Mouse (Mus musculus): Measurements from ENCODE around the gene Gm525.

GRCm38 (mm10) chr11:89026117-89026516 lies 47.5 kb upstream of the Gm525 start:
- no peak for TF ChIP-seq CTCF (conservative IDR thresholded peaks at IDR 0.05; ENCODE audit: low read length)
- no peak for TF ChIP-seq NANOG (IDR thresholded peaks at IDR 0.05; ENCODE audit: borderline replicate concordance, low read length)
- TF ChIP-seq POU5F1 (IDR thresholded peaks at IDR 0.05; ENCODE audit: borderline replicate concordance, low read length) = no peak
